Mouse (Mus musculus) retina, embryonic 14.5 days (tissue): ENCODE data around the gene 4933428G20Rik.

Experiments
- DNase-seq: peaks from one replicate; pipeline ENCODE4 v3.0.0-alpha.2; 2015; ENCODE audit warnings: low spot score

Gene 4933428G20Rik

DNA sequence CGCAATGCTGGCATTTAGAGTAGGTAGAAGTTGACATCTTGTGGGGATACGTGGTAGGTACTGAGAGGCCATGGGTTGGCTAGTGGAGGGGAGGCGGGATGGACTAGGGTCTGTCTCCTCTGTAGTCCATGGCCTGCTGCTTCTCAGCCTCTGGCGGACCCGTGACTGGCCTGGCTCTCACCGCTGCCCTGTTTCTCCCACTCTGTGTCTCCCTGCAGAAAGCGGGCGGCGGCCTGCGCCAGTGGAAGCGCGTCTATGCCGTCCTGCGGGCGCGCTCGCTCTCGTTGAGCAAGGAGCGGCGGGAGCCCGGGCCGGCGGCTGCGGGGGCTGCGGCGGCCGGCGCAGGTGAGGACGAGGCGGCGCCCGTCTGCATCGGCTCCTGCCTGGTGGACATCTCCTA lies 37.0 kb downstream of the 4933428G20Rik start:
- no peak for DNase-seq

DNA sequence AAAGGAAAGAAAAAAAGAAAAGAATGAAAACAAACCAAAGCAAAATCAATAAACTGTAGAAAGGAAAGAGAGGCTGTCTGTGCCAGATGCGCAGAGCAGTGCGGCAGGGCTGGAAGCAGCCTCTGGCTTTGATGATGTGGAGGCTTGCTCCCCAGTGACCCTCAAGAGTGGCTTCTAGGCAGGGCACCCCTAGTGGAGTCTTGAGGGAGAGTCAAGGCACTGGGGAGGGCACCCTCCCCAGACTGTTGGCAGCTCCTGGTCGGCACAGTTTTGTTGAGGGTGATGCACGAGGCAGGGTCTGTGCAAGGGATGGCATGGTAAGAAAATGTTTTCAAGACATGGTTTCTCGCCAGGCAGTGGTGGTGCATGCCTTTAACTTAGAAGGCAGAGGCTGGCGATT lies 37.6 kb downstream of the 4933428G20Rik start:
- DNase-seq: no peak

DNA sequence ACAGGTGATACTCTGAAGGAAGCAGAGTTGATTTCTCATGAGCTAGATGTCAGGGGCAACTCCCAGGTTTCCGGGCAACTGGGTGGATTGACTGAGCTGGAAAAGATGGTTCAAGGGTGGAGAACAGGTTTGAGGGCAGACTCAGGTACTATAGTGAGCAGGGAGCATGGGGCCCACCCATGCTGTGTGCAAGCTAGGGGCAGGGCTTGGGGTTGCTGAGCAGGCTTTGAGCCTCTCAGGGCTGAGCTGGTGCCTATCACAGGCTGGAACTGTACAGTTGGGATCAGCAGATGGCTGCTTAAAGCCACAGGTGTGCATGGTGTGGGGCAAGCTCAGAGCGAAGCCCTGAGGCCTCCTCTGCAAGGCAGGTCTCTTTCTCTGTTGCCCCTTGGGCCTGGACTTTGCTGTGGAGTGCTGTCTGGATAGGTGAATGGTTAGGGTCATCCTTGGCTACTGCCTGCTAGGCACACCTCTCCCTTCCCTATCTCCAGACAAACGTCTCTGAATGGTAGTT lies 38.8 kb downstream of the 4933428G20Rik start:
- DNase-seq: no peak

DNA sequence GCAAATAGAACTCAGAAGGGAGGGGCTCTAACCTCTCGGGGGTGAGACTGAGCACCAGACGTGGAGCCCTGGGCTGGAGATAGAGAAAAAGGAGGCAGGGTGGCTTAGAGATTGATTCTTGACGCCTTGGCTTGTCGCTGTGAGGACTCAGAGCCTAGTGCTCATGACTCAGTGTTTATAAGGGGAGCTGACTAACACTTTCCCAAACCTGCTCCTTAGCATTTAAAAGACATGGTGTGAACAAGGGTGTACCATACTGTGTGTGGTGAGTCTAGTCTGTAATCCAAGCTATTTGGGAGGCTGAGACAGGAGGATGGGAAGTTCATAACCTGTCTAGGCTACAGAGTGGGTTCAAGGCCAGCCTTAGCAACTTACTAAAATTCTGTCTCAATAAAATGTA lies 43.0 kb downstream of the 4933428G20Rik start:
- no peak for DNase-seq

DNA sequence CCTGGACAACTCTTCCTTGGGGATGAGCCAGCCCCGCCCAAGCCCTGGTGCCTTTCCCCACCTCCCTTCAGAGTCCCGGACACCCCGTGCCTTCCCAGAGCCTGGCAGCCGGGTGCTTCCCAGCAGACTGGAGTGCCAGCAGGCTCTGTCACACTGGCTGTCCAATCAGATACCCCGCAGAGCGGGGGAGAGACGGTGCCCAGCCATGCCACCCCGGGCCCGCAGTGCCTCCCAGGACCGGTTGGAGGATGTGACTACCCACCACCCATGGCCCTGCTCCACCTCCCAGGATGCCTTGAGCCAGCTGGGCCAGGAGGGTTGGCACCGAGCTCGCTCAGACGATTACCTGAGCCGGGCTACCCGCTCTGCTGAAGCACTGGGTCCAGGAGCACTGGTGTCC lies 48.5 kb downstream of the 4933428G20Rik start:
- no peak for DNase-seq

DNA sequence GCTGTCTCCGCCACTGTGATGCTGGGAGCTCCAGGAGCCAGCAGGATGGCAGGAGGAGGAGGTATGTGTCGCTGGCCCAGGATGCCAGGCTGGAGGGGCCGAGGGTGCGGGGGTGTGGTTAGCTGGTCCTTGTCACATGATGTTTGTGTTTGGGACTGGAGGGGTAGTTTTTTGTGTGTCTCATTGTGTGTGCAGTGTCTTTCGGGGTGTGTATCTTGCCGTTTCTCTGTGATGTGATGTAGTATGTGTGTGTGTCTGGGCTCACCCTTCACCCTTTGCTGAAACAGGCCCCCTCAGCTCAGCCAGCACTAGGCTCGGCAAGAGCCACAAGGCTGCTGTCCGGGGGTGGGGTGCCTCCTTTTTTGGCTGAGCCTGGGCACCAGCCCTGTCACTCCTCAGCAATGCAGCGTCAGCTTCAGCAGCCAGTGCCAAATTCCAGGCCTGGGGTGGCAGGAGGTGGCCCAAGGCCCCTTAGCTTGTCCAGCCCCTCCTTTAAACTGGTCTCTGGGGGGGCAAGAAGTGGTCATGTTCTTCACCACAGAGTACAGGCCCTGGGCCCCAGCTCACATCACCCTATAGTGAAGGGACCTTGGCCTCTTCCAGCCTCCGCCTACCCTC lies 49.7 kb downstream of the 4933428G20Rik start:
- no peak for DNase-seq

DNA sequence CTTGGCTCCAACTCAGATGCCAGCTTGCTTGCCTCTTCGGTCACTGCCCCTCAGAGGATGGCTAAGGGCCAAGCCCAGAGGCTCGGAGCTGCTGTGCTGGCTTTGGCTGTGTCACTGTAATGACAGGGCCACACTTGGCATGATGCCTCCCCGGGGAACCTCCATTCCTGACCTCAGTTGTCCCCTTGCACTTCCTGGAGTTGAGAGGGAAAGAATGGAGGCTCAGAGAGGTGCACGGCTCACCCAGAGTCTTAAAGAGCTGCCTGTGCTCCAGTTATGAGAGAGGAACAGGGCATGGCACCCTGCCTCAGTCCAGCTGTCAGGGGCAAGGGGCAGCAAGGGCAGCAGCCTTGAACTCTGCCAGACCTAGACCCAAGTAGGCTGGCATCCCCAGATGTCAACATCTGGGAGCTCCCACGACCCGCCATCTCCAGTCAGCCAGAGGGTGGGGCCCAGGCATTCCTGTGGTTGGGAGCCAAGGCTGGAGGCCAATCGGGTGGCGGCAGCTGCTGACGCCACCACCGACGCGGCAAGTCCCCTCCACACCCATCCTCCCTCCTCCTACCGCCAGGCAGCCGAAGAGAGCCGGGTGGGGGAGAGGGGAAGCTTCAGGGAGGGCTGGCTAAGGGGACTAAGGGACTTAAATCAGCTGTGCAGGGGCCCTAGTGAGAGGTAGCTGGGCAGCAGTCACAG lies 50.4 kb downstream of the 4933428G20Rik start:
- peak; percentile 66 for DNase-seq

DNA sequence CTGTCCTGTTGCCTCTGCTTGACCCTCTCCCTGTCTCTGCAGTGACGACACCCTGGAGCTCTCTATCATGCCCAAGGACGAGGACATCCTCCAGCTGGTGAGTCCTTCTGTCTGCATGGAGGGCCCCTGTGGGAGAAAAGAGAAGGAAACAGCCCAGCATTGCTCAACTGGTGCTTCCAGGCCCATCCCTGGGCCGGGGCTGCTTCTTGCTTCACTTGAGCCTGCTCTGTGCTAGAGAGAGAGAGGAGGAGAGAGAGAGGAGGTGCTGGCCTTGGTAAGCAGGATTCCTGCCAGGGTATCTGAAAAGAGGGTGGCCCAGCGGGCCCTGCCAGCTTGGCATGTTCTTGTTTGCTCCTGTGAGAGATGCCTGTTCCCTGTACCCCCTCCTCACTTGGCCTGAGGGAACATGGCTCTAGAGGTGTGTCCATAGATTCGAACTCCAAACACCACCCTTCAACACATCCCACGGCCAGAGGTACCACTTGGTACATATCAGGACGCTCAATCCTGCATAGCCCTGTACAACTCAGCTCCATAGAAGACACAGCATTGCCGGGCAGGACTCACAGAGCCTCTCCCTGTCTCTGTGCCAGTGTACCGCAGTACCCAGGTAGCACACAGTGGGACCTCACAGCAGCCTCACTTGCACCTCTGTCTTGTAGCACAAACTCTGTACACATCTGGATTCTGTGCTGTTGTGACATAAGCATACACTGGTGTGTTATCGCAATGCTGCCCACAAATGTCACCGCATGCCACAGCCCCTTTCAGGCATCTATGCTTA lies 51.3 kb downstream of the 4933428G20Rik start:
- no peak for DNase-seq

DNA sequence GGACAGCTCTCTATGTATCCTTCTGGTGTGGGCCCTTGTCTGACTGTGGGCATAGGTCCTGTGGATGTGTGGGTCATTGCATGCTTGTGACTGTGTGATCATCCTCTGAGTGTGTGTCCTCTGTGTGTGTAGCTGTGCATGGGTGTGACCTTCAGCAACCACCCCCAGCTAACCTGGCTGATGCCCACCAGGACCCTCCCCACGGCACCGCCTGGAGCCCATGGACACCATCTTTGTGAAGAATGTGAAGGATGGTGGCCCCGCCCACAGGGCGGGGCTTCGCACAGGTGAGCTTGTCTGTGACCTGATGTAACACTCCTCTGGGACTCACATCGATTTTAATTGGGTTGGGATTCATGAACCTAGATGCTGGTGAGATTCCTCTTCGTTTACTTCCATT lies 52.2 kb downstream of the 4933428G20Rik start:
- no peak for DNase-seq

DNA sequence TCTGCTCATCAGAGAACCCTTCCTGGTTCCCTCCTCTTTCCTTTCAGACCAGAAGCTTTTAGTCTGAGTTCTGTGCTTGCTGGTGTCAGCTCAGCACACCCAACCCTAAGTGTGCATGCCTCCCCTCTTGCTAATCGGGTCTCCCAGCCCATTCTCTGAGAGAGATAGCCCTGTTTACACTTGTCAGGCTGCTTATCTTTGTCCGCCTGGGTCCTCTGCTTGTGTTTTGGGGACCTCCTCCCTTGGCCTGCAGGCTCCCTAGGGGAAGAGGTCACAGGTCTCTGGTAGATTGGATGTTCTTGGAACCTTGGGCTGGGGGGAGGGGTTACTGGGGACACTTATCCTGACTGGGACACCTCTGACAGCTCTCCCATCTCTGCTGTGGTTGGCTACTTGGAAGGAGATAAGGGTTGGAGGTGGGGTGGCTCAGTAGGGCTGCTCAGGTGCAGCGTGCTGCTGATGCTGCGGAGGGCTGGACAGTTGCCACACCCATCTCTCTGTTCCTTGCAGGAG lies 54.1 kb downstream of the 4933428G20Rik start:
- no peak for DNase-seq

DNA sequence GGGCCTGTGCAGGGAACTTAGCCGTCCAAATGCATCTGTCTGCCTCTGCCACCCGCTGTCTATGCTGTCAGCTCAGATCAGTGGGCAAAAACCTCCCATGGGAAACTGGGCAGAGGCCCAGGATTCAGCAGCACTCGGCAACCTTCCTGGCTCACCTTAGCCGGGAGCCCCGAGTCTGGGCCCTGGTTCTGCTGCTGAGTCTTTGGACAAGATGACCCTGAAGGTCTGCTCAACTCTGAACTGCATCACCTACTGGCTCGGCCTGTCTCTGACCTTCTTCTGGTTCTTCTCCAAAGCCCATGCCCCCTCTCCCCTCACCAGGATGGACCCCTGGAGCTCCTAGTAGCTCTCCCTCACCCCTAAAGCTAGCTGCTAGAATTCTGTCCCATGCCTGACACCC lies 54.5 kb downstream of the 4933428G20Rik start:
- DNase-seq: no peak

DNA sequence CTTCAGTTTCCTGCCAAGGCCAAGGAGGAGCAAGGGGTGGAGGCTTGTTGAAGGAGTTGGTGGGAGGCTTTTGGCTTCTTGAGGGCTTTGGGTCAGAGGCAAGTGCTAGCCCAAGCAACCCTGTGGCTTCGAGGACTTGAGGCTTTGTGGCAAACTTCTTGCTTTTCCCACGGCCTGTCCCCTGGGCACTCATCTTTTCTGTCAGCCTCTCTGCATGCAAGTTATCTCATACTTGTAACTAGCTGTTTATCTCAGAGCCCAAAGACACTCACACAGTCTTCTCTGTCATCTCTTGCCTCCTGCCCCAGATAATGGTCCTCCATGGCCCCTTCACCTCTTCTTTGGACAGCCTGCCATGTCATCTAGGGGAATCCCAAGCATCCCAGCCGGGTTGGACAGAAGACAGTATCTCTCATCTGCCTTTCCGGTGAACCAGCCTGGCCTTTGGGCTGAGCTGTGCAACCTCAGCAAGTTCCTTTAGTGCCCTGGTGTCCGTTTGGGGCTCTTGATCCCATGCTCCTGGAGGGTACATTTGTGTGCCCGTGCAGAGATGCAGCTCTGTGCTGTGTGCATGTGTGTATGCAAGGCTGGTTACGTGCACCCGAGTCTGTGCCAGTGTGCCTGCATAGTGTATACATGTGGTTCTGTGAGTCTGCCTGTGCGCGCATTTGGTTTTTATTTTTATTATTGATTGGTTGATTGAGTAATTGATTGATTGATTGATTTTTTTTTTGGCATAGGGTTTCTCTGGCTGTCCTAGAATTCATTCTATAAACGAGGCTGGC lies 57.1 kb downstream of the 4933428G20Rik start:
- no peak for DNase-seq

DNA sequence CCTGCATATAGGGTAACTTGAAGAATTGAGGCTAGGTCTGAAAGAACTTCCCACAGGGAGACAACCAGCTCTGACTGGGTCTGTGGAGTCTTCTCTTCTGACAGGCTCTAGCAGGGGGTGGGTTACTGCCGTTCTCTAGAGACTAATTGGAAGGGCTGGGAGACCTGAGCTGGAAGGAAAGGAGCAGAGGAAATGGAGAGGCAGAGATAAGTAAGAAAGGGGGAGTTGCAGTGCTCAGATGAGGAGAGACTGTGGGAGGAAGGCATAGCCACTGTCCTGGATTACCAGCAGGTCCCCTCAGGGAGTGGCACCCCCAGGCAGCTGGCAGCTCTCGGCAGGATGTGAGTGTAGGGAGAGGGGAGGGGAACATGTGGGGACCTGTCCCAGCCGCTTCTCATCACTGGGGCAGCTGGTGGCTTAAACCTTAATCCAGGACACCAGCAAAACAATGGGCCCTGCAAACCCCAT lies 58.4 kb downstream of the 4933428G20Rik start:
- DNase-seq: peak; percentile 69

DNA sequence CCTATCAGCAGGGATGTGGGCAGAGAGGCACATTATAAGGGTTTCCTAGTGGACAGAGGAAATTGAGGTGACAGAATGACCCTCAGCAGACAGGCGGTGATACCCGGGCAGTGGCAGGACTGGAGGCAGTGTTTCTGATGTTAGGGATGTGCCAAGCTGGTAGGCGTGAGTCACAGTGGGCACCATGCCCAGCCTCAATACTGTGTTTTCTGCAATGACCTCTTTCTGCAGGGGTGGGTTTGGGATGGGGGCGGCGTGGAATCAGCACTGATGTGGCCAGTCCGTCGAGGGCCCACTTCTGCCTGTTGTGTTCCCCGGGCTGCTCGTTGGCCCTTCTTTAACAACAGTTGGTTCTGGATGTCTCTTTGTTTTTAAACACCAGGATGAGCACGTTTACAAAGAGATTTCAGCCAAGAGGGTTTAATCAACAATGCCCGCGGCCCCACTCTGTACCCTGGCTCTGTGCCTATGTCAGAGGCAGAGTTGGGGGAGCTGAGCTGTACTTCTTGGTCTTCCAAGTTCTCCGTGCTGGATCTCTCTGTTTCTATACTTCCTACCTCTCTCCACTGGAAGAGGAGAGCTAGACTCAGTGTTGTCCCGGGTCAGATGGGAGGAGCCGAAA lies 59.0 kb downstream of the 4933428G20Rik start:
- no peak for DNase-seq
